Mouse (Mus musculus): ENCODE measurements around the gene Tex10. TPM values are rescaled to one million over a fixed set of nuclear protein-coding genes. Genes with fewer than 3 reads are reported as not detected.

Tex10 gene
- polyA plus RNA-seq, 1 experiment from 2014 or later, result 17.2 TPM

DNA sequence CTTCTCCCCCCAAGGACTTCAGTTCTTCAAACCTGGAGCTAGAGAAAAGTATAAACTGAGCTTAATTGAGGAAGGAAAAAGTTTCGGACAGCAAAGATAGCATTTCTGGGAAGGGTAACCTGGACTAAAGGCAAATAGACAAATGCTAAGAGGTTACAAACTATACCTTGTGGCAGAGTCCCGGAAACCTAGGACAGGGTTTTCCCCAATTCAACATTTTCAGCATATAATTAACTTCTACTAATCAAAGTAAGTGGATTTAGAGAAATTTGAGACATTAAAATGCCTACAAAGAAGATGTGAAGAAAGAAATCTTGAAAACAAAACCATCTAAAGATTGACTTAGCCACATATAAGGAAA, 372 bp upstream of the Tex10 start:
- WGBS, result 81% methylated on average over 2 of the region's 2 CpGs
- TF ChIP-seq EP300 (IDR thresholded peaks at IDR 0.05), result no peak
- H3K27ac ChIP-seq (ENCODE audit: low read length), result no peak overlapping the region

DNA sequence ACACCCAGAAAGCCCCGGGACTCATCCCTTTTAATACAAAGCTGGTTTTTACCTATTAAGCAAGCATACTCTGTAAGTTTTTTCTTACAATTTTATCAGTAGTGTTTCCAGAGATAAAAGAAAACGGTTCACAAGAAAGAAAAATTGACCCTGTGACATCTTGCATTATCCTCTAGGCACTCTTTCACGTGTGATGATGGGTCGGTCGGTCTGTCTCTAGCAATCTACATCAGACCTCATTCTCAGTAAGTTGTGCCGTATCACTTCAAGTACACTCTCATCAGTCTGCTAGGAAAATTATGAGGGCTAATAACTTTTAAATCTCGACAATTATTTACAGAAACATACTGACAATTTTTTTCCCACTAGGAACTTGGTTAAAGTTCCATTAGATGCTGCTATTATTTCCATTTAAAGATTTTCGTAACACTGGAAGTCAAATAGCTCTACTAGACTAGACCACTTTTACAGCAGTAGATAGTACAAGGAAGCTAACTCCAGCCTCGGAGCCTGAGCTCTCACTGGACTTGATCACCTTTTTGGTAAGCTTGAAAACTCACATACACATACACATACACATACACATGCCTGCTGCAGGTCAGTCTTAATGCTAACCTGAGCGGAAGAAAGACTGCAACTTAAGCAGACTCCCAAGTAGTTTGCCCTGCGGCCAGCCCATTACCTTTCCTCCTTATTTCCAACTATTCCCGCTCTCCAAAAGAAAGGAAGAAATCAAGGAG, 1.0 kb downstream of the Tex10 start:
- H3K9ac ChIP-seq (replicated peaks; ENCODE audit: low read depth), result peak overlapping the region; percentile 80
- no peak overlapping the region; the same call in 1 of the 2 replicates for H3K27ac ChIP-seq (ENCODE audit: low read length)
- no peak for TF ChIP-seq CTCF (IDR thresholded peaks at IDR 0.05)
- TF ChIP-seq EP300 (IDR thresholded peaks at IDR 0.05), result no peak
- H3K4me2 ChIP-seq (replicated peaks; ENCODE audit: low read depth, low read length), result peak overlapping the region; percentile 93
- peaks cover 12% of the 10 kb centered on the region; the same call in 1 of the 2 replicates for H3K4me1 ChIP-seq (ENCODE audit: insufficient read depth, low read depth, low read length)
- no peaks in the 10 kb centered on the region for H3K27me3 ChIP-seq (replicated peaks; ENCODE audit: insufficient read depth, low read length)
- 8% methylated on average over 12 of the region's 12 CpGs for WGBS
- no peak for DNase-seq (ENCODE audit: low spot score)
- H3K36me3 ChIP-seq (ENCODE audit: insufficient read depth, low read length), result 0 out of 2 replicates have a peak, but pooled peaks cover 3% of the 10 kb centered on the region
- ATAC-seq, result no peak
- H3K9me3 ChIP-seq (ENCODE audit: low read length), result no peaks in the 10 kb centered on the region
- peak overlapping the region; percentile 92 for H3K4me3 ChIP-seq (ENCODE audit: low read depth, low read length)

More for the DNA sequence above, 372 bp upstream of the Tex10 start:
- DNase-seq (ENCODE audit: low spot score) (no peak), ATAC-seq (no peak)
- Histone ChIP-seq H3K4me2 (replicated peaks; ENCODE audit: low read depth, low read length) (peak overlapping the region; percentile 93), H3K4me3 (ENCODE audit: low read depth, low read length) (peak overlapping the region; percentile 92), H3K9me3 (ENCODE audit: low read length) (no peaks in the 10 kb centered on the region), H3K36me3 (ENCODE audit: insufficient read depth, low read length) (no peaks in the 10 kb centered on the region), H3K4me1 (ENCODE audit: insufficient read depth, low read depth, low read length) (peaks cover 12% of the 10 kb centered on the region; the same call in 1 of the 2 replicates), H3K9ac (replicated peaks; ENCODE audit: low read depth) (peak overlapping the region; percentile 80; the same call in 1 of the 2 replicates), H3K27me3 (replicated peaks; ENCODE audit: insufficient read depth, low read length) (no peaks in the 10 kb centered on the region)

DNA sequence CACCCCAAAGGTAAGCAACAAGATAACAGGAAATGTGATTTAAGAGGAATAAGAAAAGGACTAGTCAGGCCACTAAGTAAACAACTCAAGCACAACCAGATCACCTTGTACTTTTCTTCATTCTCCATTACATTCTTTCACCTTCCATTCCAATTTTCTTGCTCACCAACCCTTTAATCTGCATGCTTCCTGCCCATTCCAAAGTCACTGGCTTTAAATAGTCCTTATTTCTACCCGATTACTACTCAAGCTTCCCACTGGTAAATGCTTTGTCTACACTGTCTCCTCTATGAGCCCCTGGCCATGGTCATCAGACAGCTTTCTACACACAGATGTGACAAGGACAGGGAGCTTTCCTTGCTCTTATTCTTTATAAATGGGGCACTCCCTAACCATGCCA, 2.3 kb downstream of the Tex10 start:
- H3K27ac ChIP-seq (ENCODE audit: low read length), result no peak overlapping the region
- no peaks in the 10 kb centered on the region for H3K9me3 ChIP-seq (ENCODE audit: low read length)
- ATAC-seq (no peak), DNase-seq (ENCODE audit: low spot score) (no peak)
- peaks cover 12% of the 10 kb centered on the region; the same call in 1 of the 2 replicates for H3K4me1 ChIP-seq (ENCODE audit: insufficient read depth, low read depth, low read length)
- 63% methylated on average over 1 of the region's 1 CpGs for WGBS
- H3K4me3 ChIP-seq (ENCODE audit: low read depth, low read length), result no peak overlapping the region
- no peak overlapping the region; the same call in 1 of the 2 replicates for H3K4me2 ChIP-seq (replicated peaks; ENCODE audit: low read depth, low read length)
- H3K36me3 ChIP-seq (ENCODE audit: insufficient read depth, low read length), result 0 out of 2 replicates have a peak, but pooled peaks cover 3% of the 10 kb centered on the region
- TF ChIP-seq CTCF (IDR thresholded peaks at IDR 0.05) (no peak), EP300 (IDR thresholded peaks at IDR 0.05) (no peak)
- H3K9ac ChIP-seq (replicated peaks; ENCODE audit: low read depth), result no peak overlapping the region
- H3K27me3 ChIP-seq (replicated peaks; ENCODE audit: insufficient read depth, low read length), result no peaks in the 10 kb centered on the region

DNA sequence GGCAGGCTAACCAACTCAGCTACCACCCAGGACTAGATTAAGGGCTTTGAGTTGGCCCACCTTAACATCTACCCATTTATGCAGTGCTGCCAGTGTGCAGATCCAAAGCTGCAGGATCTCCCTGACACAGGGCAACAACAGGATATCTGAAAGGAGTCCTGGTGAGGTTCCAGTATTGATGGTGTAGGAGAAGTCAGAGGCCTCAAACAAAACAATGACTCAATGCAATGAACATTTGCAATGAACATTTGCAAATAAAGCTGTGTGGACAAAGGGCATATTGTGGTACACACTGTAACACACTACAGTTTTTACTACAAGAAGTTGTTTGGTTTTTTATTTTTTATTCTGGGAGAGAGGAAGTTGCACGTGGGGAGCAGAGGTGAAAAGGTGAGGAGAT, 12.2 kb downstream of the Tex10 start:
- Histone ChIP-seq H3K27ac (ENCODE audit: low read length) (no peak overlapping the region), H3K27me3 (replicated peaks; ENCODE audit: insufficient read depth, low read length) (no peaks in the 10 kb centered on the region), H3K4me1 (ENCODE audit: insufficient read depth, low read depth, low read length) (no peaks in the 10 kb centered on the region), H3K9ac (replicated peaks; ENCODE audit: low read depth) (no peak overlapping the region), H3K9me3 (ENCODE audit: low read length) (no peaks in the 10 kb centered on the region), H3K4me2 (replicated peaks; ENCODE audit: low read depth, low read length) (no peak overlapping the region), H3K36me3 (ENCODE audit: insufficient read depth, low read length) (peaks cover 21% of the 10 kb centered on the region; the same call in 1 of the 2 replicates), H3K4me3 (ENCODE audit: low read depth, low read length) (no peak overlapping the region)
- DNase-seq (ENCODE audit: low spot score) (no peak), ATAC-seq (no peak)
- WGBS, result 81% methylated on average over 1 of the region's 1 CpGs
- TF ChIP-seq EP300 (IDR thresholded peaks at IDR 0.05) (no peak), CTCF (IDR thresholded peaks at IDR 0.05) (no peak)

DNA sequence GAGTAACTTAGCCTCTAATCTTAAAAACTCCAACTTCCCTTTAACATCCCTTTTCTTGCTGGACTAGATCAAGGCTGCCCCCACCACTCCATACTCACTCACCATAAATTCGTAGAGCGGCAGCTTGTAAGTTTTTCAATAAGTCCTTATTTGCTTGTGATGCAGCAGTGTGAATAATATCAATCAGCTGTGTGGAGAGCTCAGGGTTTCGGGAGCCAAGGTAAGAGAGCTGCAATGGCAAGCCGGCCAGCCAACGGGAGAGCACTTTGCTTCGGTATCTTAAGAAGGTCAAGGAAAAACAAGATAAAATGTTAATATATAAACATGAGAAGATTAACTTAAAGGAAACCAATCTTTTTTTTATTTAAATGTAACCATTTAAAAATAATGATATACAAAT, 14.8 kb downstream of the Tex10 start:
- no peak for TF ChIP-seq CTCF (IDR thresholded peaks at IDR 0.05)
- H3K4me3 ChIP-seq (ENCODE audit: low read depth, low read length), result no peak overlapping the region
- H3K27me3 ChIP-seq (replicated peaks; ENCODE audit: insufficient read depth, low read length), result no peaks in the 10 kb centered on the region
- H3K4me1 ChIP-seq (ENCODE audit: insufficient read depth, low read depth, low read length), result no peaks in the 10 kb centered on the region
- no peaks in the 10 kb centered on the region for H3K9me3 ChIP-seq (ENCODE audit: low read length)
- H3K36me3 ChIP-seq (ENCODE audit: insufficient read depth, low read length), result peaks cover 21% of the 10 kb centered on the region; the same call in 1 of the 2 replicates
- no peak for DNase-seq (ENCODE audit: low spot score)
- no peak overlapping the region for H3K4me2 ChIP-seq (replicated peaks; ENCODE audit: low read depth, low read length)
- H3K9ac ChIP-seq (replicated peaks; ENCODE audit: low read depth), result no peak overlapping the region
- no peak for ATAC-seq
- 89% methylated on average over 6 of the region's 6 CpGs for WGBS
- no peak overlapping the region for H3K27ac ChIP-seq (ENCODE audit: low read length)

DNA sequence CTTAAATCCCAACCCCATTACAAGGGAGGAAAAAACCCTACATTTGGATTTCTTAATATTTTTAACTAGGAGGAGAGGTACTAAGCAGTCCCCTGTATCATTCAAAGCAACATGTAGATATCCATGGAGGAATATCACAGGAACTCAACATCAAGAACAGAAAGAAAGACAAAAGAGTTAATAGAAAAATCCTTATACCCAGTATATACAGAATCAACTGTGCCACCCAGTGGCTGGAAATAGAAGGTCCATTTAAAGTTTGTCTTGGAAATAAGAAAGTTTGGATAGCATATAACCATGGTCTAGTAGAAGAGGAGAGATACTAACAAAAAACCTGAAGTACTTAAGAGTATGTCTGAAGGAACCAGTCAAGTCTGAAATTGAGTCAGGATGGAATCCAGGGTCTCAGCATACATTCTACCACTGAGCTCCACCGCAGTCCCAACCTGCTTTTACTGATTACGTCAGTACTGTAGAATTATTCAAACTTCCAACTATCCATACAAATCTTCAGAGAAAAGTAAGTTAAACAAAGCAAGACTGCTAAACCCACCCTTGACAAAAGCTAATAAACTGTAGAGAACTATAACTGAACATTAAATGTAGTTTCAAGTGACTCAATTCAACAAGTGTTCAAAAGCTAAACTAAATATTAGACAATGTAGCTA, 19.0 kb downstream of the Tex10 start:
- Histone ChIP-seq H3K36me3 (ENCODE audit: insufficient read depth, low read length) (peaks cover 8% of the 10 kb centered on the region; the same call in 1 of the 2 replicates), H3K4me1 (ENCODE audit: insufficient read depth, low read depth, low read length) (no peaks in the 10 kb centered on the region), H3K27me3 (replicated peaks; ENCODE audit: insufficient read depth, low read length) (no peaks in the 10 kb centered on the region), H3K4me2 (replicated peaks; ENCODE audit: low read depth, low read length) (no peak overlapping the region), H3K27ac (ENCODE audit: low read length) (no peak overlapping the region), H3K9ac (replicated peaks; ENCODE audit: low read depth) (no peak overlapping the region), H3K4me3 (ENCODE audit: low read depth, low read length) (no peak overlapping the region), H3K9me3 (ENCODE audit: low read length) (no peaks in the 10 kb centered on the region)
- TF ChIP-seq CTCF (IDR thresholded peaks at IDR 0.05) (peak; percentile 49), EP300 (IDR thresholded peaks at IDR 0.05) (no peak)
- 62% methylated on average over 2 of the region's 2 CpGs for WGBS
- DNase-seq (ENCODE audit: low spot score), result peak; percentile 31
- ATAC-seq, result no peak
